Mouse (Mus musculus): ENCODE data around the gene Meaf6. TPM values are rescaled to one million over a fixed set of nuclear protein-coding genes. Genes with fewer than 3 reads are reported as not detected.

The Meaf6 gene
- polyA plus RNA-seq, 1 experiment from 2014 or later = 149 TPM

GRCm38 (mm10) chr4:125152469-125152868 is 67.5 kb downstream of the Meaf6 start:
- Histone ChIP-seq H3K4me1 (replicated peaks) (0 out of 2 replicates have a peak, but pooled peaks cover 3% of the 10 kb centered on the region), H3K27ac (replicated peaks) (no peak overlapping the region), H3K9me3 (no peaks in the 10 kb centered on the region), H3K36me3 (no peaks in the 10 kb centered on the region), H3K9ac (no peak overlapping the region), H3K4me2 (no peak overlapping the region), H3K27me3 (0 out of 2 replicates have a peak, but pooled peaks cover 5% of the 10 kb centered on the region), H3K4me3 (no peak overlapping the region)
- 91% methylated on average over 6 of the region's 6 CpGs for WGBS
- ATAC-seq (ENCODE audit: low FRiP score, low read depth) = no peak

DNA sequence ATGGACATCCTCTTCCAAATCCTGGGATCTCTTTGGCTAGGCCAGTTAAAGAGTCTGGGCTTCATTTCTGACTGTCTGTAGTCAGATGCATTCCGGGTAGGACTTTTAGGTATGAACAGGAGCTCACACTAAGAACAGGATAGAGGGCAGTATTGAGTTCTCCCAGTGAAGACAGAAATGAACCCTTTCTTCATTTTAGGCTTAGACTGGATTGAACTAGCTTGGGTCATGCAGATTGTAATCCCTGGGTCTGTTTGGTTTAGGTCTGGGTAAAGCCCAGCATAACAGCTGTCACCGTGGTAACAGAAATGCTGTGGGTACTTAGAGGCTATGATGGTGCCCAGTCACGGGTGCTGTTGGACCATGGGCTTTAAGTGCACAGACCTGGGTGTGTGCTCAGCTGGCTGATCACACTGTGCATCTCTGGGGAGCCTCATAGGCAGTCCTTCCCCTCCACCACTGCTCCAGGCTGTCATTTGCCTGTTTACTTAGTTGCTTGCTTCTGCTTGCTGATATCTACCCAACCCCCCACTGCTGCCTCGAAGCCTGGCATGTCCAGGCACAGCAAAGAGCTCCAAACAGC is 68.8 kb downstream of the Meaf6 start:
- no peak overlapping the region for H3K4me2 ChIP-seq
- H3K27me3 ChIP-seq = 0 out of 2 replicates have a peak, but pooled peaks cover 3% of the 10 kb centered on the region
- 52% methylated on average over 4 of the region's 4 CpGs for WGBS
- no peak overlapping the region for H3K9ac ChIP-seq
- H3K9me3 ChIP-seq = no peaks in the 10 kb centered on the region
- H3K36me3 ChIP-seq = no peaks in the 10 kb centered on the region
- no peak overlapping the region for H3K27ac ChIP-seq (replicated peaks)
- H3K4me1 ChIP-seq (replicated peaks) = peaks cover 6% of the 10 kb centered on the region
- no peak overlapping the region for H3K4me3 ChIP-seq
- no peak for ATAC-seq (ENCODE audit: low FRiP score, low read depth)

- H3K9me3 ChIP-seq = no peaks in the 10 kb centered on the region
- ATAC-seq (ENCODE audit: low FRiP score, low read depth) = no peak
- H3K36me3 ChIP-seq = no peaks in the 10 kb centered on the region
- peaks cover 13% of the 10 kb centered on the region for H3K4me1 ChIP-seq (replicated peaks)
- no peak overlapping the region for H3K4me2 ChIP-seq
- H3K27me3 ChIP-seq = 0 out of 2 replicates have a peak, but pooled peaks cover 4% of the 10 kb centered on the region
- H3K9ac ChIP-seq = no peak overlapping the region
- no peak overlapping the region for H3K27ac ChIP-seq (replicated peaks)
- no peak overlapping the region for H3K4me3 ChIP-seq
- 86% methylated on average over 5 of the region's 5 CpGs for WGBS
These were observed 70.7 kb downstream of the Meaf6 start for GRCm38 (mm10) chr4:125155646-125156045.

DNA sequence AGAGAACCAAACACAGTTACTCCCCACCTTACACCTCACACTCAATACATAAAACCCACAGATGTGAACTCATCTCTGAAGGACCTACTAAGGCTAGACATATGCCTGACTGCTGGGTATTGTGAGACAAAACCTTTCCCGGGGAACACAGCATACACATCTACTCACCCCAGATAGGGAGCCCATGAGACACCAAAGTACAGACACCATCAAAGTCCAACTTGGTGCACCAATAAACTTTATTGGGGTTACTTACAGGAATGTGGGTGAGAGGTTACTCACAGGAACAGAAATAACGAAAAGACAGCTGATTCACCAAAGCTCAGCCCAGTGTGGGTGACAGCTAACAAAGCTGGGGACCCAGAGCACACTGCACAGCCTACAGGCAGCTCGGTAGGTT is 72.4 kb downstream of the Meaf6 start:
- no peak for ATAC-seq (ENCODE audit: low FRiP score, low read depth)
- WGBS = 82% methylated on average over 3 of the region's 3 CpGs
- no peak overlapping the region for H3K4me3 ChIP-seq
- H3K9ac ChIP-seq = no peak overlapping the region
- no peak overlapping the region for H3K27ac ChIP-seq (replicated peaks)
- H3K9me3 ChIP-seq = no peaks in the 10 kb centered on the region
- H3K27me3 ChIP-seq = 0 out of 2 replicates have a peak, but pooled peaks cover 3% of the 10 kb centered on the region
- no peak overlapping the region for H3K4me2 ChIP-seq
- peaks cover 21% of the 10 kb centered on the region for H3K4me1 ChIP-seq (replicated peaks)
- H3K36me3 ChIP-seq = no peaks in the 10 kb centered on the region

GRCm38 (mm10) chr4:125158081-125158480 is 73.1 kb downstream of the Meaf6 start:
- H3K27ac ChIP-seq (replicated peaks) = no peak overlapping the region
- no peaks in the 10 kb centered on the region for H3K36me3 ChIP-seq
- H3K4me2 ChIP-seq = no peak overlapping the region
- 86% methylated on average over 2 of the region's 2 CpGs for WGBS
- no peak for ATAC-seq (ENCODE audit: low FRiP score, low read depth)
- H3K9me3 ChIP-seq = no peaks in the 10 kb centered on the region
- peaks cover 21% of the 10 kb centered on the region for H3K4me1 ChIP-seq (replicated peaks)
- H3K9ac ChIP-seq = no peak overlapping the region
- H3K27me3 ChIP-seq = 0 out of 2 replicates have a peak, but pooled peaks cover 3% of the 10 kb centered on the region
- no peak overlapping the region for H3K4me3 ChIP-seq

GRCm38 (mm10) chr4:125158581-125159317 is 73.8 kb downstream of the Meaf6 start:
- 48% methylated on average over 20 of the region's 20 CpGs for WGBS
- H3K36me3 ChIP-seq = no peaks in the 10 kb centered on the region
- H3K4me2 ChIP-seq = no peak overlapping the region
- H3K4me1 ChIP-seq (replicated peaks) = peaks cover 21% of the 10 kb centered on the region
- no peaks in the 10 kb centered on the region for H3K9me3 ChIP-seq
- no peak overlapping the region for H3K9ac ChIP-seq
- peaks cover 5% of the 10 kb centered on the region; the same call in 1 of the 2 replicates for H3K27me3 ChIP-seq
- ATAC-seq (ENCODE audit: low FRiP score, low read depth) = peak; percentile 46; the same call in 1 of the 2 replicates
- no peak overlapping the region for H3K4me3 ChIP-seq
- H3K27ac ChIP-seq (replicated peaks) = peak overlapping the region; percentile 62; the same call in 1 of the 2 replicates

DNA sequence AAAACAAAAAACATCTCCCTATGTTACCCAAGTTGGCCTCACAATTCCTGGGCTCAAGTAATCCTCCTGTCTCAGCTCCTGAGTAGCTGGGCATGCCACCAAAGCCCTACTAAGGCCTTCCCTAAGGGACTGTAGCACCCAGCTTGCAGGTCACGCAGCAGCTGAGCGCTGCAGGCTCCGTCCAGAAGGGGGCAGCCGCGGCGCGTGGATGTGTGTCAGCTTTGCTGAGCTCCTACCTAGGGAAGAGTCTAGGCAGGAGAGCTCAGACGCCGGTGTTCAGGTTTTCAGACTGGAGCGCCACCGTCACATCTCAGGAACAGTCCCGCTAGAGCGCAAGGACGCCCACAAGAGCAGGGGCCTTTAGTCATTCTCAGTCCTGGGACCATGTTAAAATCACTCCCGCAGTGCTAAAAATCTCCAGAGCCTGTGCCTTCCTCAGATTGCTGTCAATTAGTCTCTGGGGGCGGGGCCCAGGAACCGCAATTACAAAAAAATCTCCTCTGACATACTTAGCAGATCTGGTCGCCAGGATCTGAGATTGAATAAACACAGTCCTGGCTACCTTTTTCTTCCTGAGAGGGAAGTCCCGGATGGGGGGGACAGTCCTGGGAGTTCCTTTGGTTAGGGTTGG is 75.5 kb downstream of the Meaf6 start:
- H3K4me1 ChIP-seq (replicated peaks) = peaks cover 21% of the 10 kb centered on the region
- no peak overlapping the region for H3K4me3 ChIP-seq
- peak; percentile 56 for ATAC-seq (ENCODE audit: low FRiP score, low read depth)
- H3K4me2 ChIP-seq = peak overlapping the region; percentile 39
- H3K27me3 ChIP-seq = peaks cover 9% of the 10 kb centered on the region; the same call in 1 of the 2 replicates
- no peaks in the 10 kb centered on the region for H3K36me3 ChIP-seq
- no peak overlapping the region for H3K9ac ChIP-seq
- H3K9me3 ChIP-seq = no peaks in the 10 kb centered on the region
- 7% methylated on average over 19 of the region's 19 CpGs for WGBS
- H3K27ac ChIP-seq (replicated peaks) = no peak overlapping the region

DNA sequence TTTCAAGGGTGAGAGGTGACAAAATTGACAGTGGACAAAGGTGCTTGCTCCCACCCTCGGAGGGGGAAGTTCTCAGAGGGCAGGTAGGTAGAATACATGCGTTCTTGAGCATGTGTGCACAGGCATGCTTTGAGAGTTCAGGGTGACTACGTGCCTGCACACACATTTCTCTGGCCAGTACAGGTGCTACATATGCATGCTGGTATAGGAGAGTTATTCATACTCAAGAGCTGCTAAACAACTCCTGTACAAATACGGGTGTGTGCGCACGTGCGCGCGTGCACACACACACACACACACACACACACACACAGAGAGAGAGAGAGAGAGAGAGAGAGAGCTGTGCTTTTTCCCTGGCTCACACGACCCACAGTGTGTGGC is 76.0 kb downstream of the Meaf6 start:
- Histone ChIP-seq H3K4me2 (0 out of 2 replicates have a peak overlapping the region, but pooled peaks have one; percentile 39), H3K4me3 (no peak overlapping the region), H3K27ac (replicated peaks) (no peak overlapping the region), H3K4me1 (replicated peaks) (peaks cover 21% of the 10 kb centered on the region), H3K27me3 (peaks cover 9% of the 10 kb centered on the region; the same call in 1 of the 2 replicates), H3K9me3 (no peaks in the 10 kb centered on the region), H3K9ac (no peak overlapping the region), H3K36me3 (no peaks in the 10 kb centered on the region)
- no peak for ATAC-seq (ENCODE audit: low FRiP score, low read depth)
- WGBS = 69% methylated on average over 10 of the region's 10 CpGs

GRCm38 (mm10) chr4:125161392-125161791 is 76.5 kb downstream of the Meaf6 start:
- H3K36me3 ChIP-seq = no peaks in the 10 kb centered on the region
- no peak overlapping the region for H3K4me3 ChIP-seq
- 32% methylated on average over 8 of the region's 8 CpGs for WGBS
- peaks cover 21% of the 10 kb centered on the region for H3K4me1 ChIP-seq (replicated peaks)
- no peak overlapping the region for H3K27ac ChIP-seq (replicated peaks)
- H3K27me3 ChIP-seq = peaks cover 9% of the 10 kb centered on the region; the same call in 1 of the 2 replicates
- H3K9ac ChIP-seq = no peak overlapping the region
- H3K9me3 ChIP-seq = no peaks in the 10 kb centered on the region
- no peak overlapping the region for H3K4me2 ChIP-seq
- no peak for ATAC-seq (ENCODE audit: low FRiP score, low read depth)

GRCm38 (mm10) chr4:125162701-125163100 is 77.8 kb downstream of the Meaf6 start:
- no peak overlapping the region for H3K9ac ChIP-seq
- peaks cover 21% of the 10 kb centered on the region for H3K4me1 ChIP-seq (replicated peaks)
- H3K36me3 ChIP-seq = no peaks in the 10 kb centered on the region
- H3K4me3 ChIP-seq = no peak overlapping the region
- no peak overlapping the region for H3K4me2 ChIP-seq
- no peak for ATAC-seq (ENCODE audit: low FRiP score, low read depth)
- 62% methylated on average over 7 of the region's 7 CpGs for WGBS
- H3K27ac ChIP-seq (replicated peaks) = no peak overlapping the region
- peaks cover 9% of the 10 kb centered on the region; the same call in 1 of the 2 replicates for H3K27me3 ChIP-seq
- H3K9me3 ChIP-seq = no peaks in the 10 kb centered on the region
